Mouse (Mus musculus) kidney, adult 2 months (tissue): ENCODE results near the gene Med14.

ENCODE experiments used
- CTCF ChIP-seq: fragments of 200-500 bp; conservative IDR thresholded peaks from 2 replicates; pipeline ENCODE4 v1.5.1; 2011; ENCODE audit warnings: low read depth, mild to moderate bottlenecking, control low read depth, low read length, moderate library complexity, mixed read lengths; ENCODE audit not compliant: insufficient read depth, insufficient read length
- POLR2A ChIP-seq: fragments of 200-500 bp; IDR thresholded peaks from one replicate; pipeline ENCODE4 v1.6.1; 2011; ENCODE audit warnings: low read depth, low read length, control low read depth

GRCm38 (mm10) chrX:12766846-12767564 is 5.1 kb upstream of the Med14 start:
- TF ChIP-seq POLR2A (no peak), CTCF (no peak)
